Mouse (Mus musculus) ES-E14 (cell line): ENCODE results near the gene Hexdc.

Experiments
- CHD2 ChIP-seq: IDR thresholded peaks from 2 replicates; pipeline ENCODE4 v1.6.1; 2014; ENCODE audit warnings: mild to moderate bottlenecking, low read depth, low read length, inconsistent platforms
- HCFC1 ChIP-seq: IDR thresholded peaks from 2 replicates; pipeline ENCODE4 v1.6.1; 2012; ENCODE audit warnings: low read length, inconsistent platforms, borderline replicate concordance; ENCODE audit not compliant: insufficient read depth
- MAFK ChIP-seq: IDR thresholded peaks from 2 replicates; pipeline ENCODE4 v1.6.1; 2014; ENCODE audit warnings: mild to moderate bottlenecking, low read depth, low read length, inconsistent platforms; ENCODE audit not compliant: insufficient read depth
- ZC3H11A ChIP-seq: IDR thresholded peaks from 2 replicates; pipeline ENCODE4 v1.6.1; 2012; ENCODE audit warnings: low read depth, mild to moderate bottlenecking, inconsistent platforms, low read length, borderline replicate concordance

DNA sequence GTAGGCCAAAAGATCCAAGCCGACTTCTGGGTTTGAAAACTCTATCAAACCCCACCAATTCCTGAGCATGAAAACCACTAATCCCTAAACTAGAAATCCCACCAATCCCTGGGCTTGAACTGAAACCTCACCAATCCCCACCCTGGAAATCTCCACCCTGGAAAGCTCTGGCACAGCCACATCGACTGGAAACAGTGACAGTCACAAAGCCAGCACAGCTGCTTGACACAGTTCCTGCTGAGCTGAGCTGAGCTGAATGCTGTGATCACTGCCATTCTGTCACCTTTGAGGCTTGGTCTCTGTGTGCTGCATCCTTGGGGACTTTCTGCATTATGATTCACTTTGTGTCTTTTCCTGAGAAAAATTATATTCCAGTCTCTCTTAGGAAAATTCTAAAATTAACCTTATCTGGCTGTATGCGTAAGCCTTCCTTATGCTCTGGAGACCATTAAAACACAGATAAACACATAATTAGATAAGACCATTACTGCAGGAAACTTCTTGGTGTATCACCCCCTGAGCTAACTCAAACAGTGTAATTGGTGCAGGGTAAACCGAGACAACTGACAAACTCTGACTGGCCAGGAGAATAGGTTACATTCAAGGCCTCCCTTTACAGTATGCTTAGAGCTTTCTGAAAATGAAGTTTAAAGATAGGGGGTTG is 27.5 kb downstream of the Hexdc start:
- TF ChIP-seq MAFK (no peak), CHD2 (no peak), ZC3H11A (no peak), HCFC1 (no peak)
